Mouse (Mus musculus): Measurements from ENCODE around the gene Rabepk.
"Not testable (repeated sequence)": the region's sequence is repeated elsewhere in the genome, so short reads cannot be mapped to it uniquely, and the experiment has no call there.

Rabepk gene

DNA sequence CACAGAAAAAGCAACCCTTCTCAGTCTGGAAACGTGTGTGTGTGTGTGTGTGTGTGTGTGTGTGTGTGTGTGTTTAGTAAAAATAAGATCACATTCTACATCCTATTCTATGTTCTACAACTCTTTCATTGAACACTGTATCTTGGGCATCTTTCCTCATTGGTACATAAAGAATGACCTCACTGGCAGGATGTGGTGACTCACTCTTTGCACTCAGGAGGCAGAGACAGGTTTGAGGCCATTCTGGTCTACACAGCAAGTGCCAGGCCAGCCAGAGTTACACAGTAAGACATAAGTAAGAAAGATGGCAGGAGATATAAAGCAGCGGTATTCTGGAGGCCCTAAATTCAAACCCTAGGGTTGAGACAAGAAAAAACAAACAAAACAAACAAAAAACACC, 36.8 kb downstream of the Rabepk start:
- no peak for DNase-seq (ENCODE audit: low spot score in 2 of 2)

DNA sequence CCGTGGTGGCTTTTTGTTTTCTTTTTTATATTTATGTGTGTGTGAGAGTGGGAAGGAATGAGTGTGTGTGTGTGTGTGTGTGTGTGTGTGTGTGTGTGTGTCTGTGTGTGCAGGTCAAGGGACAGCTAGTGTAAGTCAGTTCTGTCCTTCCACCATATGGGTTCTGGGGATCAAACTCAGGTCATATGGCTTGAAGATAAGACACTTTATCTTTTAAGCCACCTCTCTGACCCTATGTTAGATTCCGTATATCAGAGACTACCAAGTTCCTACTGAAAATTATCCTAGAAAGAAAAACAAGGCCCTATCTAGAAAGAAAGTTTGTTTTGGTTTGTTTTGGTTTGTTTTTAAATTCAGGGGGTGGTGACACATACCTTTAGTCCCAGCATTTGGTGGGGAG, 37.5 kb downstream of the Rabepk start:
- no peak for DNase-seq (ENCODE audit: low spot score in 2 of 2)

- DNase-seq (ENCODE audit: low spot score in 2 of 2) = not testable (repeated sequence)
Measured at GRCm38 (mm10) chr2:34761272-34761671, 38.4 kb downstream of the Rabepk start.

DNA sequence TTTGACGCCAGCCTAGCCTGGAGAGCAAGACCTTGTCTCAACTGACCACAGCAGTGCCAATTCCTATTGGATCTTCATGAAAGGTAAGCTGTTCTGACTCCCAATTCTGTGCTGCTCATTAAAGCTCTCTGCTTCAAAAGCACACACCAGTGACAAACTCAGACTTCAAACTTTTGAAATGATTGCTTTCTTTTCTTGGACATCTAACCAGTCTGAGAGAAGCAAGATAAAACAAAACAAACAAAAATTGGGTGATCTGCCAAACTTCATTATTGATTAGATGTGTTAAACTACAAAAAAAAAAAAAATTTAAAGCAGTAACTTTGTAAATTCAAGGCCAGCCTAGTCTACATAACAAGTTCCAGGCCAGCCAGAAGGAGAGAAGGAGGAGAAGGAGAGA, 42.4 kb downstream of the Rabepk start:
- no peak for DNase-seq (ENCODE audit: low spot score in 2 of 2)

- peak in 1 of 2 experiments; percentile 9 for DNase-seq (ENCODE audit: low spot score in 2 of 2)
Measured at GRCm38 (mm10) chr2:34754551-34755358, 45.0 kb downstream of the Rabepk start, which contains the start of gene Gapvd1. Gene Gapvd1, minus strand, starts transcription at chr2:34755232.

DNA sequence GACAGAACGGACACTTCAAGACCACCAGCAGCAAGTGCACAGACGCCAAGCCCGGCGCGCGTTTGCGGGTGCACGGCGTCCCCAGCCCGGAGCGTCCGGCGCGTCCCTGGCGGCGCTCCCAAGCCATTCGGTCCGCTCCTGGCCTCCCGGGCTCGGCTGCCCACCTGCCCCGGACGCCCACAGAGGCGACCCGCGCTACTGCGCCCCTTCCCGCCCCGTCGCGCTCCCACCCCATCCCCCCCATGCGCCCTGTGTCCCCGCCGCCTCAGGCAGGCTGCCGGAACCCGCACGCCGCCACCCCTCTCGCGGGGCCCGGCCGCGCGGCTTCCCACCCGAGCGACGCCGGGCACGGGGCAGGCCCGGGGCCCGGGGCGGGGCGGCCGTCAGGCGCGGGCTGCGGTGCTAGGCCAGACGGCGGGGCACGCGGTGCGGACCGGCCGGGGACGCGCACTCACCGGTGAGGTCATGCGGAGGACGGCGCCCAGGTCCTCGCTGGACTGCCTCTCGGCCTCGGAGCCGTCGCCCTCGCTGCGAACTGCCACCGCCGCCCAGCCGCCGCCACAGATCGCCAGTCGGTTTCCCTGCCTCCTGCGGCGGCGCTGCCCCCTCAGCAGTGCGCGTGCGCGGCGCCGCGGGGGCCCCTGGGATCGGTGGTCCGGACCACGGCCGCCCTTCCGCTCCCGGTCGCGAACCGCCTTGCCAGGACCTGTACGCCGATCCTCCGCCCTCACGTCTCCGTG, 45.7 kb downstream of the Rabepk start:
- peak; percentile 25 to 72 for DNase-seq (ENCODE audit: low spot score in 2 of 2)

GRCm38 (mm10) chr2:34750245-34750644, 49.5 kb downstream of the Rabepk start:
- no peak for DNase-seq (ENCODE audit: low spot score in 2 of 2)

- DNase-seq (ENCODE audit: low spot score in 2 of 2) = no peak
Measured at GRCm38 (mm10) chr2:34748479-34748878, 51.2 kb downstream of the Rabepk start.

DNA sequence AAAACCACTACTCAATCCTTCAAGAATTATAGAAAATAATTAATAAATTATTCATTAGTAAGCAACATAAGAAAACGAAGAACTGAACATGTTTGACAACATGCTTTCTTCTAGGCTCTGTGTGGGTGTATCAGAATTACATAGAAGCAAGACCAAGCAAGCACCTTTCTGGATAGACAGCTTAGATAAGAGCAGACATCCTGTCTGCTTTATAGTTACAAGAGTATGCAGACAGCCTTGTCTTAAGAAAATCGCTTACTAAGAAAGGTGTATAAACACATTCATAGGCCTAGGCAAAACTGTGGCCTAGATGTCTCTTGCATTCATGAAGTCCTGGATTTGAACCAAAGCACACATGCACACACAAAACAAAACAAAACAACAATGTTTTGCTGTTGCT, 54.0 kb downstream of the Rabepk start:
- DNase-seq (ENCODE audit: low spot score in 2 of 2) = no peak

DNA sequence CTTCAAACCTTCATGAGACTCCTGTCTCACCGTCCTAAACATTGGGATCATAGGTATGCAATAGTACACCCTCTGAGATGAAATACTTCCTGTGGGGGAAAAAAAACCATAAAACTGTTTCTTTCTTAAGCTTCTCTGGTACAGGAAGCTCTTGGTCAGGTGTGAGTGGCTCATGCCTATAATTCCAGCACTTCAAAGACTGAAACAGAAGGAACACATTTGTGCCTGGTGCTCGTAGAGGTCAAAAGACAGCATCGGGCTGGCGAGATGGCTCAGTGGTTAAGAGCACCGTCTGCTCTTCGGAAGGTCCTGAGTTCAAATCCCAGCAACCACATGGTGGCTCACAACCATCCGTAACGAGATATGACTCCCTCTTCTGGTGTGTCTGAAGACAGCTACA, 55.2 kb downstream of the Rabepk start:
- no peak for DNase-seq (ENCODE audit: low spot score in 2 of 2)

DNA sequence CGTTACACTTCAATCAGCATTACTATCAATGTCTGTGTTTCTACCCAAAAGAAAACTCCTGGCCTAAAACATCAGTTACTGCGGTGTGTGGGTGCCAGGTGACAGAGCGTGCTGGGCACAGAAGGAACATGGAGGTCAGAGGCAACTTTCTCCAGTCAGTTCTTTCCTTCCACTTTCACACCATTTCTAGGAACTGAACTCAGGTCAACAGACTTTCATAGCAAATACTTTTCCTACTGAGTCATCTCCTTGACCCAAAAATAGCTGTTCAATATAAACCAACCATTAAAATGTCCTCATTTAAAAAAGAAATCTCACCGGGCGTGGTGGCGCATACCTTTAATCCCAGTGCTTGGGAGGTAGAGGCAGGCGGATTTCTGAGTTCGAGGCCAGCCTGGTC, 57.0 kb downstream of the Rabepk start:
- DNase-seq (ENCODE audit: low spot score in 2 of 2) = no peak

DNA sequence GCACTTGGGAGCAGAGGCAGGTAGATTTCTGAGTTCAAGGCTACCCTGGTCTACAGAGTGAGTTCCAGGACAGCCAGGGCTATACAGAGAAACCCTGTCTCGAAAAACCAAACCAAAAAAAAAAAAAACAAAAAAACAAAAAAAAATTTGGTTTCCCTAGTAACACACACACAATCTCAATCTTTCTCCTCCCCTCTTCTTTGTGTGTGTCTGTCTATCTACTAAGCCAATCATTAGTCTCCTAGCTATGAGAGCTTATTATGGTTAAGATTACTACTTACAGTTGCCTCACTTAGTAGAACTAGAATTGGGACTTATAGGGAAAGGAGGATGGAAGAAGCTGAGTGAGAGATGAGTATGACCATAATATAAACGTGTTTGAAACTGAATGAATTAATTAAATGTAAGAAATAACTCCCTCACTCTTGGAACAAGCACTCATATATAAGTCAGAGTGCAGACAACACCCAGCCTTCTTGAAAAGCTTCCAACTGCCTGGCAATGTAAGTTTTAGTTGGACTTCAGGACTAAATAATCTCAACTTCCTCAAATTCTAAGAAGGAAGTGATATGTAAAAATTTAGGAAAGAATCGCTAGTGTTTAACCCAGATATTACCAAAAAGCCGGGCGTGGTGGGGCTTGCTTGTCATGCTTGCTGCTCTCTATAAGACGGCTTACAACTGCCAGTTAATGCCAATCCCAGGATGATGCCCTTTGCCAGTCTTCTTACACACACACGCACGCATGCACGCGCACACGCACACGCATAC, 58.1 kb downstream of the Rabepk start:
- DNase-seq (ENCODE audit: low spot score in 2 of 2) = no peak

GRCm38 (mm10) chr2:34739684-34740391, 59.9 kb downstream of the Rabepk start:
- DNase-seq (ENCODE audit: low spot score in 2 of 2) = no peak

DNA sequence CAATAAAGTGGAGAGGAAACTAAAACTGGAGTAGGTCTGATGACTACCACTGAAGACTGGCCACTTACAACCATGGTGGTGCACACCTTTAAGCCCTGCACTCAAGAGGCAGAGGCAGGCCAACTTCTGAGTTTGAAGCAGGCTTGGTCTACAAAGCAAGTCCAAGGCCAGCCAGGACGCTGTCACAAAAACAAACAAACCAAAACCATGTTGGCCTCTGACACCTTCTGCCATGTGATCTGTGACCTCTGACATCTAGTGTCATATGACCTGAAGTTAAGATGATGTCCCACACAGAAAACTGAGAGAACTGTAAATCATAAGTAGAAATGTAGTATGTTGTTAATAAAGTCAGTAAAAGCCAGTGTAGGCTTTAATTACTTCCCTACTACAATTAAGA, 61.8 kb downstream of the Rabepk start:
- DNase-seq (ENCODE audit: low spot score in 2 of 2) = no peak

GRCm38 (mm10) chr2:34736626-34737025, 63.1 kb downstream of the Rabepk start:
- no peak for DNase-seq (ENCODE audit: low spot score in 2 of 2)
